Mouse (Mus musculus): ENCODE data around the gene Lin28a.
A peak's percentile ranks its signal among the peaks of the same experiment; 100 is the strongest.

Gene Lin28a

GRCm38 (mm10) chr4:133980496-133980895 is 38.1 kb downstream of the Lin28a start:
- DNase-seq (ENCODE audit: low spot score in 2 of 2) = no peak

- DNase-seq (ENCODE audit: low spot score in 2 of 2) = no peak
These were observed 40.5 kb downstream of the Lin28a start for GRCm38 (mm10) chr4:133978021-133978711.

GRCm38 (mm10) chr4:133971741-133972140 is 46.9 kb downstream of the Lin28a start:
- DNase-seq (ENCODE audit: low spot score in 2 of 2) = no peak

- no peak for DNase-seq (ENCODE audit: low spot score in 2 of 2)
These were observed 47.8 kb downstream of the Lin28a start for GRCm38 (mm10) chr4:133970876-133971275.

GRCm38 (mm10) chr4:133970196-133970595 is 48.4 kb downstream of the Lin28a start:
- DNase-seq (ENCODE audit: low spot score in 2 of 2) = no peak

- no peak for DNase-seq (ENCODE audit: low spot score in 2 of 2)
These were observed 49.4 kb downstream of the Lin28a start for GRCm38 (mm10) chr4:133969114-133969770.

- DNase-seq (ENCODE audit: low spot score in 2 of 2) = peak; percentile 49 to 57
These were observed 50.3 kb downstream of the Lin28a start, which contains the start of gene Hmgn2 for GRCm38 (mm10) chr4:133968150-133968921. Gene Hmgn2, minus strand, starts transcription at chr4:133968650.

GRCm38 (mm10) chr4:133967866-133968149 is 50.8 kb downstream of the Lin28a start:
- DNase-seq (ENCODE audit: low spot score in 2 of 2) = peak; percentile 93

- DNase-seq (ENCODE audit: low spot score in 2 of 2) = peak; percentile 96 to 98
These were observed 51.3 kb downstream of the Lin28a start for GRCm38 (mm10) chr4:133967138-133967865.

GRCm38 (mm10) chr4:133966271-133966940 is 52.2 kb downstream of the Lin28a start:
- no peak for DNase-seq (ENCODE audit: low spot score in 2 of 2)

- DNase-seq (ENCODE audit: low spot score in 2 of 2) = no peak
These were observed 56.1 kb downstream of the Lin28a start for GRCm38 (mm10) chr4:133962566-133962965.

GRCm38 (mm10) chr4:133958884-133959283 is 59.8 kb downstream of the Lin28a start:
- DNase-seq (ENCODE audit: low spot score in 2 of 2) = no peak

- DNase-seq (ENCODE audit: low spot score in 2 of 2) = no peak
These were observed 62.3 kb downstream of the Lin28a start for GRCm38 (mm10) chr4:133956358-133956757.
